Mouse (Mus musculus) intestine, embryonic 15.5 days (tissue): ENCODE measurements around the gene Hist1h3a. TPM values are rescaled to one million over a fixed set of nuclear protein-coding genes. Genes with fewer than 3 reads are reported as not detected.
A peak's percentile ranks its signal among the peaks of the same experiment; 100 is the strongest.
"Not testable (repeated sequence)": the region's sequence is repeated elsewhere in the genome, so short reads cannot be mapped to it uniquely, and the experiment has no call there.

Source experiments
- ATAC-seq: fragments of 200-750 bp; cut with Nextera tagmentation; 2 replicates; pipeline ENCODE4 v1.8.0; 2017; ENCODE audit warnings: moderate TSS enrichment, moderate library complexity
- H3K27ac ChIP-seq: fragments of 300-500 bp; sonication (generic); 2 replicates; pipeline ENCODE4 v1.5.1; 2015; ENCODE audit warnings: mild to moderate bottlenecking, inconsistent platforms
- H3K27me3 ChIP-seq: fragments of 300-500 bp; sonication (generic); replicated peaks from 2 replicates; pipeline ENCODE4 v1.6.1; 2015; ENCODE audit warnings: inconsistent platforms
- H3K36me3 ChIP-seq: fragments of 300-500 bp; sonication (generic); 2 replicates; pipeline ENCODE4 v1.6.1; 2015; ENCODE audit warnings: inconsistent platforms
- H3K4me1 ChIP-seq: fragments of 300-500 bp; sonication (generic); replicated peaks from 2 replicates; pipeline ENCODE4 v1.6.1; 2015; ENCODE audit warnings: inconsistent platforms
- H3K4me2 ChIP-seq: fragments of 300-500 bp; sonication (generic); replicated peaks from 2 replicates; pipeline ENCODE4 v1.6.1; 2015; ENCODE audit warnings: mild to moderate bottlenecking, inconsistent platforms
- H3K4me3 ChIP-seq: fragments of 300-500 bp; sonication (generic); replicated peaks from 2 replicates; pipeline ENCODE4 v1.5.1; 2015; ENCODE audit warnings: inconsistent platforms
- H3K9ac ChIP-seq: fragments of 300-500 bp; sonication (generic); 2 replicates; pipeline ENCODE4 v1.6.1; 2015; ENCODE audit warnings: inconsistent platforms
- H3K9me3 ChIP-seq: fragments of 300-500 bp; sonication (generic); 2 replicates; pipeline ENCODE4 v1.6.1; 2016; ENCODE audit warnings: inconsistent platforms
- WGBS: fragments of 180-500 bp; shearing (Covaris S2); methylation state at CpG from one replicate; pipeline ENCODE4 v1.1.7; 2015; 5-methylcytosine and 5-hydroxymethylcytosine counted together
- polyA plus RNA-seq: library from polyadenylated mRNA; unstranded; fragments of >200 nt; fragmentation: Nextera tagmentation; extraction: Ambion mirVana; gene quantifications from 2 replicates; pipeline ENCODE4 v1.2.1, GENCODE M21; 2015

Gene Hist1h3a
- polyA plus RNA-seq, 1 experiment from 2014 or later, result 6.4 TPM

- H3K4me3 ChIP-seq, result no peak overlapping the region
- H3K36me3 ChIP-seq, result no peaks in the 10 kb centered on the region
- WGBS, result 84% methylated on average over 5 of the region's 5 CpGs
- no peaks in the 10 kb centered on the region for H3K4me1 ChIP-seq
- no peaks in the 10 kb centered on the region for H3K27me3 ChIP-seq
- no peak overlapping the region for H3K9ac ChIP-seq
- ATAC-seq, result no peak
- no peaks in the 10 kb centered on the region for H3K9me3 ChIP-seq
- no peak overlapping the region for H3K27ac ChIP-seq
- no peak overlapping the region for H3K4me2 ChIP-seq
These were observed 25.1 kb downstream of the Hist1h3a start for GRCm38 (mm10) chr13:23737091-23737490.

- Histone ChIP-seq H3K27ac (no peak overlapping the region), H3K9me3 (no peaks in the 10 kb centered on the region), H3K27me3 (no peaks in the 10 kb centered on the region), H3K4me1 (no peaks in the 10 kb centered on the region), H3K36me3 (no peaks in the 10 kb centered on the region), H3K9ac (no peak overlapping the region), H3K4me3 (no peak overlapping the region), H3K4me2 (no peak overlapping the region)
- ATAC-seq, result no peak
- 25% methylated on average over 8 of the region's 8 CpGs for WGBS
These were observed 29.9 kb downstream of the Hist1h3a start for GRCm38 (mm10) chr13:23732156-23732804.

- no peak overlapping the region for H3K27ac ChIP-seq
- ATAC-seq, result peak; percentile 91
- H3K27me3 ChIP-seq, result no peaks in the 10 kb centered on the region
- 22% methylated on average over 8 of the region's 8 CpGs for WGBS
- no peaks in the 10 kb centered on the region for H3K9me3 ChIP-seq
- peak overlapping the region; percentile 24 for H3K4me2 ChIP-seq
- no peaks in the 10 kb centered on the region for H3K36me3 ChIP-seq
- H3K9ac ChIP-seq, result no peak overlapping the region
- H3K4me1 ChIP-seq, result no peaks in the 10 kb centered on the region
- H3K4me3 ChIP-seq, result no peak overlapping the region
These were observed 31.7 kb downstream of the Hist1h3a start for GRCm38 (mm10) chr13:23730479-23730878.

GRCm38 (mm10) chr13:23729706-23730105 lies 32.5 kb downstream of the Hist1h3a start:
- Histone ChIP-seq H3K4me2 (no peak overlapping the region), H3K4me3 (no peak overlapping the region), H3K9me3 (no peaks in the 10 kb centered on the region), H3K27me3 (no peaks in the 10 kb centered on the region), H3K27ac (no peak overlapping the region), H3K36me3 (no peaks in the 10 kb centered on the region), H3K4me1 (no peaks in the 10 kb centered on the region), H3K9ac (no peak overlapping the region)
- WGBS, result 88% methylated on average over 5 of the region's 5 CpGs
- no peak for ATAC-seq

GRCm38 (mm10) chr13:23729192-23729525 lies 33.0 kb downstream of the Hist1h3a start:
- WGBS, result 91% methylated on average over 9 of the region's 9 CpGs
- no peak overlapping the region for H3K9ac ChIP-seq
- no peak overlapping the region for H3K27ac ChIP-seq
- H3K36me3 ChIP-seq, result no peaks in the 10 kb centered on the region
- no peak overlapping the region for H3K4me2 ChIP-seq
- no peak for ATAC-seq
- H3K27me3 ChIP-seq, result no peaks in the 10 kb centered on the region
- no peaks in the 10 kb centered on the region for H3K9me3 ChIP-seq
- no peaks in the 10 kb centered on the region for H3K4me1 ChIP-seq
- H3K4me3 ChIP-seq, result no peak overlapping the region

GRCm38 (mm10) chr13:23728472-23729191 lies 33.6 kb downstream of the Hist1h3a start:
- Histone ChIP-seq H3K27me3 (no peaks in the 10 kb centered on the region), H3K4me2 (no peak overlapping the region), H3K9ac (no peak overlapping the region), H3K36me3 (no peaks in the 10 kb centered on the region), H3K9me3 (no peaks in the 10 kb centered on the region), H3K27ac (no peak overlapping the region), H3K4me3 (no peak overlapping the region), H3K4me1 (no peaks in the 10 kb centered on the region)
- 89% methylated on average over 18 of the region's 18 CpGs for WGBS
- no peak for ATAC-seq

- Histone ChIP-seq H3K9me3 (no peaks in the 10 kb centered on the region), H3K27me3 (no peaks in the 10 kb centered on the region)
These were observed 37.0 kb downstream of the Hist1h3a start for GRCm38 (mm10) chr13:23725213-23725612.

GRCm38 (mm10) chr13:23724239-23724638 lies 37.9 kb downstream of the Hist1h3a start:
- Histone ChIP-seq H3K27me3 (no peaks in the 10 kb centered on the region), H3K4me3 (no peak overlapping the region), H3K36me3 (no peaks in the 10 kb centered on the region), H3K4me1 (no peaks in the 10 kb centered on the region), H3K9ac (no peak overlapping the region), H3K27ac (no peak overlapping the region), H3K9me3 (no peaks in the 10 kb centered on the region), H3K4me2 (no peak overlapping the region)
- 75% methylated on average over 4 of the region's 4 CpGs for WGBS
- peak; percentile 45 for ATAC-seq

More at GRCm38 (mm10) chr13:23725213-23725612, 37.0 kb downstream of the Hist1h3a start:
- Histone ChIP-seq H3K4me3 (no peak overlapping the region), H3K4me1 (no peaks in the 10 kb centered on the region), H3K36me3 (no peaks in the 10 kb centered on the region), H3K27ac (no peak overlapping the region), H3K9ac (no peak overlapping the region), H3K4me2 (no peak overlapping the region)
- 70% methylated on average over 1 of the region's 1 CpGs for WGBS
- no peak for ATAC-seq

GRCm38 (mm10) chr13:23717593-23718245 lies 44.5 kb downstream of the Hist1h3a start:
- H3K27me3 ChIP-seq, H3K4me1 ChIP-seq, H3K36me3 ChIP-seq, H3K9ac ChIP-seq, H3K27ac ChIP-seq, ATAC-seq, H3K4me2 ChIP-seq, H3K4me3 ChIP-seq, H3K9me3 ChIP-seq: not testable (repeated sequence)
- WGBS, result 20% methylated on average over 2 of the region's 2 CpGs

GRCm38 (mm10) chr13:23717176-23717575 lies 45.0 kb downstream of the Hist1h3a start:
- H3K4me3 ChIP-seq, result no peak overlapping the region
- H3K4me2 ChIP-seq, result no peak overlapping the region
- H3K27me3 ChIP-seq, result no peaks in the 10 kb centered on the region
- 51% methylated on average over 11 of the region's 11 CpGs for WGBS
- H3K27ac ChIP-seq, result no peak overlapping the region
- no peaks in the 10 kb centered on the region for H3K9me3 ChIP-seq
- no peak for ATAC-seq
- H3K9ac ChIP-seq, result no peak overlapping the region
- H3K4me1 ChIP-seq, result no peaks in the 10 kb centered on the region
- H3K36me3 ChIP-seq, result no peaks in the 10 kb centered on the region

GRCm38 (mm10) chr13:23716261-23717042 lies 45.7 kb downstream of the Hist1h3a start:
- no peaks in the 10 kb centered on the region for H3K36me3 ChIP-seq
- H3K27ac ChIP-seq, result no peak overlapping the region
- WGBS, result 81% methylated on average over 5 of the region's 5 CpGs
- no peaks in the 10 kb centered on the region for H3K27me3 ChIP-seq
- ATAC-seq, result no peak
- no peaks in the 10 kb centered on the region for H3K4me1 ChIP-seq
- no peak overlapping the region for H3K4me3 ChIP-seq
- no peak overlapping the region for H3K9ac ChIP-seq
- no peaks in the 10 kb centered on the region for H3K9me3 ChIP-seq
- H3K4me2 ChIP-seq, result no peak overlapping the region
